Mouse (Mus musculus) telencephalon, adult 2 months (tissue): Measurements from ENCODE around the gene Purb.

Experiments used
- DNase-seq: peaks from one replicate; pipeline ENCODE4 v3.0.0-alpha.2; 2011; ENCODE audit warnings: low read depth, low spot score

Gene Purb

DNA sequence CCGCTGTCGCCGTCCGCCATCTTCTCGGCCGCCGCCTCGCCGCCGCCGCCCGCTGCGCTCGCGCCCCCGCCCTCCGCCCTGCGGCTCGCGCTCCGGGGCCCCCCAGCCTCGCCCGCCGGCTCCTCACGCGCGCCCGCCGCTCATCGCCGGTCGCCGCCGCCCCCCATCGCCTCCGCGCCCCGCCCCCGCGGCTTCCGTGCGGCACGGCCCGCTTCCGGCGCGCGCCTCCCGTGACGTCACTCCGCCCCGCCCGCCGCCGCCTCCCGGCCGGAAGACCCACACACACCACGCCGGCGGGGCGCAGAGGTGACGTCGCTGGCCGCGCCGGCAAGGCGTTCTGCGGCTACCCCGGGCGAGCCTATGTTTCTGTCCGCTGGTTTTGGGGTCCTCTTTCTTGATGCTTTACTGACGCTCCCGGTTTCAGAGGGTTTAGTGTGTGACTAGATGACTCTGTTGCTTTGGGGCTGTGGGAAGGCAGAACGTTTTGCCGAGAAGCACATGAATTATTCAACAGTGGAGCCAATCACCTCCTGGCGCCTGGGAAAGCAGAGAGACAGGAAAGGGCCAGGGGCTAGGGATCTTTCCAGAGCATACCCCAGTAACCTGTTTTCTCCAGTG lies at the start of gene Purb:
Purb (minus strand) TSS at position 51 of the 618 bp plus-strand sequence.
- DNase-seq = peak; percentile 55

DNA sequence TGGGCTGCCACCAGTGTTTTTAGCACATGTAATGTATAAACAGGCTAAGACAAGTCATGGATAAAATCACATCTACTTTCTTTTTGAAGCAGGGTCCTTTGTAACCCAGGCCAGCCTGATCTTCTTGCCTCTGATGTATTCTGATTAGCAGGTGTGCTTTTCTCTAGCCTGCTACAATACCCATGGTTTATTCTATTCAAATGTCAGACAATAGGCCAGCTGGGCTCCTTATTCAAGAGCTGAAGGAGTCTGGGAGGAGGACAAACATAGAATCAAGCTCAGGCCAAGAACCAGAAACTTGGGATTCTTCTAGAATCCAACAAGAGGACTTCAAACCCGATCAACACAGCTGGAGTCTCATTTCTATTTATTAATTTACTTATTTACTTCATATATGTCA lies 49.5 kb upstream of the Purb start:
- no peak for DNase-seq

DNA sequence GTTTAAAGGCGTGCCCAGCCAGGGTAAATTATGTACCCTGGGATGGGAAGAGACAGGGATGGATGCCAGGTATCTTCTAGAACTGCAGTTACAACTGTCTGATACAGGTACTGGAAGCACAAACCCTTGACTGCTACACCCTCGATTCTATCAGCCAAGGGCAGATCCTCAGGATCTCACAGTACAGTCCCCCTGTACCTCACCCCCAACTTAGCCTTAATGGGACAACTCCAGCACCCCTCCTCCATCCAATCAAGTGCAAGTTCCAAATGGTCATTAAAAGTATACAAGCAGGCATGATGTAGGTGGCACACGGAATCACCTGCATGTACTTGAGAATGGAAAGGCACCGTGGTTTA lies 49.1 kb upstream of the Purb start:
- DNase-seq = no peak

DNA sequence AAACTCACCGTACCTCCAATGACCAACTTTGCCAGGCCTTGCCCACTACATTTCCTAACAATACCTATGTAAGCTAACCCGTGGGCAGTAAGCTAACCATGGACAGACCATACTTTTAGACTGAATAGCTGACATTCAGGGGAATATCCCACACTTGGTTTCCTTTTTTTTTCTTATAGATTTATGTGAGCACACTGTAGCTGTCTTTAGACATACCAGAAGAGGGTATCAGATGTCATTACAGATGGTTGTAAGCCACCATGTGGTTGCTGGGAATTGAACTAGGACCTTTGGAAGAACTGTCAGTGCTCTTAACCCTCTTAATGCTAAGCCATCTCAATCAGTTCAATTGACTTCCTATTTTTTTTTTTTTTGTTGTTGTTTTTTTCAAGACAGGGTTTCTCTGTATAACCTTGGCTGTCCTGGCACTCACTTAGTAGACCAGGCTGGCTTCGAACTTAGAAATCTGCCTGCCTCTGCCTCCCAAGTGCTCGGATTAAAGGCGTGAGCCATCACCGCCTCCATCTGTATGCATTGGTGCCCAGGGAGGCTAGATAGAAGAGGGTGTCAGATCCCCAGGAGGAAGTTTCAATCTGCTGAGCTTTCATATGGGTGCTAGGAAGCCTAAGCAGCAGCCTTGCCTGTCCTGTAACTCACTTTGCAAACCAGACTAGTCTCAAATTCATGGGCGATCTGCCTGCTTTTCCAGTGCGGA lies 48.6 kb upstream of the Purb start:
- no peak for DNase-seq

DNA sequence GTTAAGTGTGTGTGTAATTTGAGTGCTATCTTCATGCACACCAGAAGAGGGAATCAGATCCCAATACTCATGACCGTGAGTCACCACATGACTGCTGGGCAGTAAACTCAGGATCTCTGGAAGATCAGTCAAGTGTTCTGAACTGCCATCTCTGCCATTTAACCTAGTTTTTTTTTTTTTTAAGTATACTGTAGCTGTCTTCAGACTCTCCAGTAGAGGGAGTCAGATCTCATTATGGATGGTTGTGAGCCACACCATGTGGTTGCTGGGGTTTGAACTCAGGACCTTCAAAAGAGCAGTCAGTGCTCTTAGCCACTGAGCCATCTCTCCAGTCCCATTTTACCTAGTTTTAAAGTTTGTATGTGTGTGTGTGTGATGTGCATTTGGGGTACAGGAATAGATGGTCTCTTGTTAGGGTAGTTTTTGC lies 48.0 kb upstream of the Purb start:
- DNase-seq = no peak

DNA sequence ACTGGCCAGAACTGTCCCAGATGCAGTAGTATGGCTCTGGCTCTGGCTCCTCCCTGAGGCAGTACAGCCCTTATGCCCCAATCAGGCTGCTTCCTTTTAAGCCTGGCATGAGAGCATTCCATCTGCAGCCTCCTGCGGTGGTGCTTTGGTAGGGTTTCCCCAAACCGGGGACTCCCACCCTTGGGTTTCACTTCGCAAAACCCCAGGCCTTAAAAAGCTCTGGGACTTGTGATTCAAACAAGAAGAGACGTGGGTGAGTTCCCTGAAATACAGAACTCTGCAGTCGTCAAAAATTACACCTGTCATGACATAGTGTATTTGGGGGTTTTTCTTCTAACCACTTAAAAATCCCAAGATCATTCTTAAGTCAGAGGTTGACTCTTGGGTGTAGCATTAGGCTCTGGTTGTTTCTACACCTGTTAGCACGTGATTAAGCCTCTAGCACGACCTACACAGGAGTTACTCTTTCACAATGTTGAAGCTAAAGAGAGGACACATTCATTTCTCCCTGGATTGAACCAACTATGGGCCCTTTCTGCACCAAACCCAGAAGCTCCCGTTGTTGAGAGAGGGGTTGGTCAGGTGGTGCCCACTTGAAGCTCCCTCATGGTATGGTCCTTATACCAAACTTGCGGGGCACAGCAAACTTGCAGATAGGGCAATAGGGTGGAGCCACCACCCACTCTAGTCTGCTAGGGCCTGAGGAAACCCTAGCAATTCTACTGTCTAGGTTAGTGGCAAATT lies 47.2 kb upstream of the Purb start:
- DNase-seq = no peak

DNA sequence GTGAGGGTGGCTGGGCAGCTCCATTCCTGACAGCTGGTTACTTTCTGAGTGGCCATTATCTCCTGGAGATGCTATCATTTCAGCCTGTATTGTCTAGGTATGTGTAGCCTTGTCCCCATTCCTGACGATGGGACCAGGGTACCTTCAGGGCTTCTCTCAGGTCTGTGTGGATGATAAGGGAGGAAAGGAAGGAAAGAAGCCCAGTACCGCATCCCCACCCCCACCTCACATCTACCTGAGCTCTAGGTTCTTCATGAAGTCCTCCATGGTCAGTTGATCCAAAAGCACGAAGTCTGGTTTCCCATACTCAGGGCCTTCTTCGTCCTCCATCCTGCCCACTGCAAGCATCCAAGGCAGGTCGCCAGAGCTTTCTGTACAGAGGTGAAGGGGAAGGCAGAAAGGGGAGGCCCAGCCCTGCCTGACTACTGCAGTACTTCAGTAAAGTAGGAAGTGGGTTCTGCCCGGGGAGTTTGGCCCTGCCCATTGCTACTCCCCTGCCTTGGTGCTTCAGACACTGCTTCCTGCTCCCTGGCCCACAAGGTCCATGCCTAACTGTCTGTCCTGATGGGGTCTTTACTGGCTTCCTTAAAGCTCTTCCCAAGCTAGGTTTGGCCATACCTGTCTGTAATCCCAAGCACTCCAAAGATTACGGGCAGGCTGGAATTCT lies 44.9 kb upstream of the Purb start, which contains the start of gene Myo1g:
Myo1g (minus strand) TSS at position 459 of the 667 bp plus-strand sequence.
- no peak for DNase-seq

DNA sequence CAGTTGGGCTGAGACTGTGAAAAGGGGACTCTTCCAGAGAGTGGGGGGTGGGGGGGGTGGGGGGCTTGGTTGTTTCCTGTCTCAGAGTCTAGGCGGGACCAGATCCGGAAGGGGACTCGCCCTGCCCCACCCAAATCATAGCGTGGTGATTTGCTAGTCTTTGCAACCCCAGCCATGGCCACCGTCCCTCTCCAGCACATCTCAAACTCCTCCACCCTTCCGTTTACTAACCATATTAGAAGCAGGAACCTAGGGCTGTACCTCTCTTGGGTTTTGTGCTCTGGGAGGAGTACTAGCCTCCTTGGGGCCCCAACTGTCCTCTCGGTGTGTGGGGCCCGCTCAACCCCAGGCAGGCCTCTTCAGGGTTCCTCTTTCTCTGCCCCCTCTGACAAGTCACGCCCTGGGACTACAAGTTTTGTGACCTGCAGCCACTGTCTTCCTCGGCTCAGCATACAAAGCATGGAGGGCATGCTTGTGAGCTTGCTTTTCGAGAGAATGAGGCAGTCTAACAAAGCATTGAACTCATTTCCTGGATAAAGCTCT lies 43.8 kb upstream of the Purb start:
- DNase-seq = no peak

DNA sequence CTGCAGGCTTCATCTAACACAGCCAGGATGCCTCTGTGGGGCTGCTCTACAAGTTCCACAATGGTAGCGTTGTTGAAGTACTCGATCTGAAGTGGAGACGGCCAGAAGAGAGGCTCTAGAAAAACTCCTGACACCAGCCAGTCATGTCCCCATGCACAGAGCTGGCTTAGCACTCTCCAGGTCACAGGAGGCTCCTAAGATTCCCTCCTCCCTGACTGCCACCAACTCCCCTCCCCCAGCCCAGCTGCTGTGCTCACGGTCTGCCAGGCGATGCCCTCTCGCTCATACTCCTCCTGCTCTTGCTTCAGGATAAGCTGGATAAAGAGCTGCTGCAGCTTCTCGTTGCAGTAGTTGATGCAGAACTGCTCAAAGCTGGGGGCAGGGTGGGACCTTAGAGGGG lies 39.1 kb upstream of the Purb start:
- no peak for DNase-seq

DNA sequence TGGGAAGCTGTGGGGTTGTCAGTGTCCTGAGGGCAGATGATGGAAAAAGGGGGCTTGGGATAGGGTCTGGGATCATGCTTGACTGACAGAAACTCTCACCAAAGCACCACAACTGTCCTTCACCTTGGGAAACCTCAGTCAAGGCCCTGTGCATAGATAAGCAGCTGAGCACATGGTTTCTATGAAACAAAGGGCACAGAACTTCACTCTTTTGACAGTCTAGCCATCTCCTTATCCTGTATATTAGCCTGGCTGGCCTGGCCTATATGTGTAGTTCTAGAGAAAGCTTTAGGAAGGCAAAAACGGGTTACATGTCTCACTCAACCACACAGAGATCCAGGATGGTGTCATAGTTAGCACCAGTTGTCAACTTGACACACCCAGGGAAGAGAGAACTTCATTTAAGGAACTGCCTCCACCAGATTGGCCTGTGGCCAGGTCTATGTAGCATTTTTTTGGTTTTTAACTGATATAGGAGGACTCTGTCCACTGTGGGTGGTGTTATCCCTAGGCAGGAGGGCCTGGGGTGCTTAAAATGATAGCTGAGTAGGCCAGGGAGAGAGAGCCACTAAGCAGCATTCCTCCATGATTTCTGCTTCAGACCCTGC lies 32.7 kb upstream of the Purb start:
- no peak for DNase-seq

DNA sequence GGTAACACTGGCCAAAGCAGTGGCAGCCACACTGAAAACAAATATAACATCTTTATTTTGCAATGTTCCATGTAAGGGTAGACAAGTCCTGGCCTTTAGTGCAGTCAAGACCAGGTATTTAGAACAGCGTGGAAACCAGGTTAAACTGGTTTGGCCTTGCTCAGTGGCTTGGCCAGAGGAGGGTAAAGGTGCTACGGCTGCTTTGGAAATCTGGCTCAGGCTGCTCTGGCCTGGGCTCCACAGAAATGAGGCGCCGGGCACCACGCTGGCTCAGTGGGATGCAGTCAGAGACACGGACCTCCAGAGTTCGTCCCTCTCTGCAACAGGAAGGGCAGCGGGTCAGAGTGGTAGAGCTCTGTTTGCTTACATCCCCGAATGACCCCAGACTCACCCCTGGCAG lies 30.8 kb upstream of the Purb start:
- DNase-seq = no peak

DNA sequence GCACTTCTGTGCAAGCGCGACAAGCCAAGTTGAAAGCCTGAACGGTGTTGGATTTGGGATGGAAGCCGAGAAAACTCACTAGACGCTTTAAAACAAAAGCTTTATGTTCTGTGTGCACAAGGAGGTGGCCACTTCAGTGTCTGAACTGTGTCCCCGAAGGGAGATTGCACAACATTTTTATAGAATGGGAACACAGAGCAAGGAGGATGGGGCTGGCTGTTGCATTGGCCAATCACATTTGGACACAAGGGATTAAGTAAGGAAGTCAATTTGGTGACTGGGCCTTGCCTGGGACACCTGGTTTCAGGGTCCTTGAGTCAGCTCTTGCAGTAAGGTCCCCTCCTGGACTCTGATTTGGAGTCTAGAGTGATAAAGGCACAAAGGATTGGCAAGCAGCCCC lies 29.0 kb upstream of the Purb start:
- DNase-seq = no peak

DNA sequence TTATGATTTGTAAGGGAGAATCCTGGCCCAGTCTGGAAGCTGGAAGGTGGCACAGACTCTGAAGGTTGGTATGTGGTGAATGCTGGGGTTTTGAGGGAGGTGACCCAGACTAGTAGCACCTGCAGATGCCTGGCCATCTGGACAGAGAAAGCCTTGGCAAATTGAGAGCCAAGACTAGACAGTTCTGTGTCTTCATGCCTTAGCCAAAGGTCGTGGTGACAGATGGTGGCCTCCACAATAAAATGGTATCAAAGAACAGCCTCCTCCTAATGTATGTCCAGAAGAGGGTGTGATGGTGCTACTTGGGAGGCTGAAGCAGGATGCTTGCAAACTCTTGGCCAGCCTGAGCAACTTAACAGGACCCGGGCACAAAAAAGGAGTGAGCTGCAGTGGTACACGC lies 28.5 kb upstream of the Purb start:
- DNase-seq = no peak

DNA sequence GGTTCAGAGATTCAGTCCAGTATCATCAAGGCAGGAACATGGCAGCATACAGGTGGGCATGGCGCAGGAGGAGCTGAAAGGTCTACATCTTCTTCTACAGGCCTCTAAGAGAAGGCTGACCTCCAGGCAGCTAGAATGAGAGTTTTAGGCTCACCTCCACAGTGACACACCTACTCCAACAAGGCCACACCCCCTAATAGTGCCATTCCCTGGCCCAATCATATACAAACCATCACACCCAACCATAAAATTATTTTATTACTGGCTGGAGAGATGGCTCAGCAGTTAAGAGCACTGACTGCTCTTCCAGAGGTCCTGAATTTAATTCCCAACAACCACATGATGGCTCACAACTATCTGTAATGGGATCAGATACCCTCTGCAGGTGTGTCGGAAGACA lies 26.8 kb upstream of the Purb start:
- no peak for DNase-seq

DNA sequence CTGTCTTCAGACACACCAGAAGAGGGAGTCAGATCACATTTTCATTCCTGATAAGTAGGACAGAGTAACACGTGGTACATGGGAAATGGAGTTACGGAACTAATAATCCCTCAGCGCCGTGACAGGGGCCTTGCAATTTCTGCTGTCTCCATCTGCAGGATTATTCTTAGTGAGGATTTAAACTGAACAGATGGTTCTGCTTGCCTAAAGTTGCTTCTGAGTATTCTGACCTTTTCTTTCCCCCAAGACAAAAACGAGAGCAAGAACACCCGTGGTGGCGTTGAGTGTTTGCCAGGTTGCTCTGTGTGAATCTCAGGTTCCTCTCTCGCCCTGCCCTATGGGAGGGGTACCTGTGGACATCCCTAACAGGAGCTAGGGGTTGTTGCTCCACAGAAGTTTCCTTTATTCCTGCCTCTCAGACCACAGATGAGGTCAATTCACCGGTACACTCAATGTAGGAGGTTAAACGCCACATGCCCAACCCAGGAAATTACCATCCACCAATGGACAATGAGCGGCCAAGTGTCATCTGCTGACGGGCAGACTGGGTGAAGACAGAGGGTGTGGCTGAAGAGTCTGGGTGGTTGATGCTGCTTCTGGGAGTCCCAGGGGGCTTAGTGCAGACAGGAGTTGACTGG lies 21.7 kb upstream of the Purb start:
- no peak for DNase-seq

DNA sequence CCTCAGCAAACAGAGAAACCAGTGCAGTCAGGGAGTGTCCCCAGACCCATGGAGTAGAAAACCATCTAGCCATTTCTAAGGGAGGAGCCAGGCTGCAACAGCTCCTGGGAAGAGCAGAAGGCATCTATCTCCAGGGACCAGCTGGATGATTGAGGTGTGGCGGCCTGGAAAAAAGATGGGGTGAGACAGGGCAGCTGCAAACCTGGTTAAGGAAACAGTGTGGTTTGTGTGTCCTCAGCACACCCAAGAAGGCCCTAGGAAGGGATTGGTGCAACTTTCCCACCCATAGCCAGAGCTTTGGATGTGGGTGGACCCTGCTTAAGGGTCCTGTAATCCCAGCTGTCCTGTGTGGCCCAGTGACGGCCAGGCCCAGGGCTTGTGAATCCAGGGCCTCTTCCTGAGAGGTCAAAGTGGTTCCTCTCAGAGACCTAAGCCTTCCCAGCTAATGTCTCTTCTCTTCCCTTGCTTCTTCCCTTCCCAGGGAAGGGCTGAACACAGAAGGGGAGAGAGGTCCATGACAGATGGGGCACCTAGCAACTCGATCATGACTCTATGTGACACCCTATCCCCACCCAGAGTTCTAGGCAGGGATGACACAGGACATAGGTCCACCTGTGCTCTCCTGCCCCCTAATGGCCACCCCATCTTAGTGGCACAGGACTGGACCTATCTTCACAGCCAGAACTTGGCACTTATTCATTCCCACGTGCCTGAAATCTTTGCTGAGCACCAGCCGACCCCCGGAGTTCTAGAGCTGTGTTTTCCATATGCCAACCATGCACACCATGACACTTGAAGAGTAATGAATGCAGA lies 14.2 kb upstream of the Purb start:
- DNase-seq = no peak

DNA sequence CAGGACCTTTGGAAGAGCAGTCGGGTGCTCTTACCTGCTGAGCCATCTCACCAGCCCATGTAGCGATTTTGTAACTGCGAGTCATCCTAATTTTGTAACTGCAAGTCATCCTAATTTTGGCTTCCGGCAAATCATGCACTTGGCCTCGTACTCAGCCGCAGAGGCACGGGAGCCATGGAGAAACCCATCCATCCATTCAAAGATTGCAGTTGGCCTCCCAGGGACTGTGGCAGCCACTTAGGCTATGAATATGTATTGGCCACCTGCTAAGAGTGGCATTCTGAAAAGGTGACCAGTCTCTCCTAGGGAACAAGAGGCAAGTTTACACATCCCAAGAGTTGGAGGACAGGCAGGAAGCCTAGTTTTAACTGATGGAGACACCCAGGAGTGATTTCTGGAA lies 13.5 kb upstream of the Purb start:
- no peak for DNase-seq

DNA sequence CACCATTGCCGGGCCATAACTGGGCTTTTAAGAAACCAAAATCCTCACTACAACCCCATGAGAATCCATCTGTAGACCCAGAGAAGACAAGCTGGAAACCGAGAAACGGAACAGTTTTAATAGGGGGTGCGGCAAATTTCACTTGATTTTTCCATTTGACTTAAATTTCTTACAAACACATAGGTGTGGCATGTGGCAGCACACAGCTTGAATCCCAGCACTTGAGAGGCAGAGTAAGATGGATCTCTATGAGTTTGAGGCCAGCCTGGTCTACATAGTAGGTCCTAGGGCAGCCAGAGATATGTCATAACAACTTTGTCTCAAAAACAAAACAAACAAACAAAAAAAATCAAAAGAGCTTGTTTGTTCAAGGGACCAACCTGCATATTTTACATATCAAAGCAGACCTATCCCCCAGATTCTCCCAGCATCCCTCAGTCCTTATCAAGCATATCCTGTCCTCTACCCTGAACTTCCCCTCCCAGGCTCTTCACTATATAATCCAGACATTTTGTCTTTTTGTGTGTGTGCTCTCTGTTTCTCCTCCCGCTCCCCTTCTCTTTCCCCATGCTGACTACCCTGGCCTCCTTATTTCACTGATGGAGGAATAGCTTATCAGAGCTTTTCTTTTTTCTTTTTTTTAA lies 12.4 kb upstream of the Purb start:
- DNase-seq = no peak

DNA sequence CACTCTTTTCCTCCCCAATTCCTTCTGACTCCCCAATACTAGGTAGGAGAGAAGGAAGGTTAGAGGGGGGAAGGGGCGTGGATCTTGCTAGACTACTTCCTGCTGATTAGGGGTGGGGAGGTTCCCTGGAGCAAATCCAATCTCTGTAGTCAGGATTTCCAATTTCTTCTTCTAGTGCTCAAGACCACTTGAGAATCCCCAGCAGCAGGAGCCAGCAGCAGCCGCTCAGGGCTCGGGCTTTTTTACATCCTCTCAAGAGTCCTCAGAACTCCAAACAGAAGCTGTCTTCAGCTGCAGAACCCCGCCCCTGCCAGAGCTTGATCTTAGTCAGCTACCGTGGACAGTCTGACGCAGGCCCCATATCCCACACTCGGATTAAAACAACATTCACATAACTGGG lies 11.8 kb upstream of the Purb start:
- no peak for DNase-seq

DNA sequence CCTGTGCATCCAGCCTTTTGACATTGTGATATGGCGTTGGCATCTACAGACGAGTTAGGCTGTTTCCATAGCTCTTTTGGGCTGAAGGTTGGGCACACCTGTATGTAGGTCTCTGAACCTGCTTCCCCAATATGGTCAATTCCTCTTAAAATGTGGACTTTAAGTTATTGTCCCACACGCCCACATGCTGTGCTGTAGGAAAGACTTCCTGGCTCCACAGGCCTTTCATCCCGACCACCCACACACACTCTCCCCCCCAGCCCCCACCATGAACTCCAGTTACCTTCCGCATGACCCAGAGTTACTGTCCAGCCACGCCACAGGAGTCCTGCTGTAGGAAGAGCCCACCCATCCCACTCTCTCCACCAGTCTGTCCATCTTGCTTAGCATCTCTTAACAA lies 11.2 kb upstream of the Purb start:
- no peak for DNase-seq
